Mouse (Mus musculus) intestine, embryonic 16.5 days (tissue): ENCODE measurements around the gene Gtf2h1. TPM values are rescaled to one million over a fixed set of nuclear protein-coding genes. Genes with fewer than 3 reads are reported as not detected.
A peak's percentile ranks its signal among the peaks of the same experiment; 100 is the strongest.

Experiments used
- ATAC-seq: fragments of 200-750 bp; cut with Nextera tagmentation; 2 replicates; pipeline ENCODE4 v1.8.0; 2017; ENCODE audit warnings: moderate TSS enrichment, moderate library complexity
- H3K27ac ChIP-seq: fragments of 300-500 bp; sonication (generic); 2 replicates; pipeline ENCODE4 v1.5.1; 2014; ENCODE audit warnings: mild to moderate bottlenecking, low read length
- H3K27me3 ChIP-seq: fragments of 300-500 bp; sonication (generic); replicated peaks from 2 replicates; pipeline ENCODE4 v1.6.1; 2014; ENCODE audit warnings: low read length, control low read depth, mixed read lengths; ENCODE audit not compliant: control insufficient read depth, insufficient read depth
- H3K36me3 ChIP-seq: fragments of 300-500 bp; sonication (generic); 2 replicates; pipeline ENCODE4 v1.6.1; 2014; ENCODE audit warnings: low read length, control low read depth; ENCODE audit not compliant: control insufficient read depth, insufficient read depth
- H3K4me1 ChIP-seq: fragments of 300-500 bp; sonication (generic); 2 replicates; pipeline ENCODE4 v1.6.1; 2014; ENCODE audit warnings: low read length, control low read depth, mixed read lengths; ENCODE audit not compliant: control insufficient read depth, insufficient read depth
- H3K4me2 ChIP-seq: fragments of 300-500 bp; sonication (generic); 2 replicates; pipeline ENCODE4 v1.6.1; 2014; ENCODE audit warnings: low read depth, low read length, control low read depth
- H3K4me3 ChIP-seq: fragments of 300-500 bp; sonication (generic); 2 replicates; pipeline ENCODE4 v1.5.1; 2014; ENCODE audit warnings: mild to moderate bottlenecking, low read length
- H3K9ac ChIP-seq: fragments of 300-500 bp; sonication (generic); 2 replicates; pipeline ENCODE4 v1.6.1; 2014; ENCODE audit warnings: low read depth, low read length
- H3K9me3 ChIP-seq: fragments of 300-500 bp; sonication (generic); 2 replicates; pipeline ENCODE4 v1.6.1; 2016; ENCODE audit warnings: low read length, control low read depth; ENCODE audit not compliant: control insufficient read depth
- WGBS: fragments of 180-500 bp; shearing (Covaris S2); extraction: QIAGEN DNeasy Blood & Tissue Kit; methylation state at CpG from one replicate; pipeline ENCODE4 v1.1.7; 2014; 5-methylcytosine and 5-hydroxymethylcytosine counted together
- polyA plus RNA-seq: library from polyadenylated mRNA; unstranded; fragments of >200 nt; fragmentation: Nextera tagmentation; extraction: Ambion mirVana; gene quantifications from 2 replicates; pipeline ENCODE4 v1.2.1, GENCODE M21; 2015

Gene Gtf2h1
- polyA plus RNA-seq, result 78.5 and 80.1 TPM in 2 replicates

DNA sequence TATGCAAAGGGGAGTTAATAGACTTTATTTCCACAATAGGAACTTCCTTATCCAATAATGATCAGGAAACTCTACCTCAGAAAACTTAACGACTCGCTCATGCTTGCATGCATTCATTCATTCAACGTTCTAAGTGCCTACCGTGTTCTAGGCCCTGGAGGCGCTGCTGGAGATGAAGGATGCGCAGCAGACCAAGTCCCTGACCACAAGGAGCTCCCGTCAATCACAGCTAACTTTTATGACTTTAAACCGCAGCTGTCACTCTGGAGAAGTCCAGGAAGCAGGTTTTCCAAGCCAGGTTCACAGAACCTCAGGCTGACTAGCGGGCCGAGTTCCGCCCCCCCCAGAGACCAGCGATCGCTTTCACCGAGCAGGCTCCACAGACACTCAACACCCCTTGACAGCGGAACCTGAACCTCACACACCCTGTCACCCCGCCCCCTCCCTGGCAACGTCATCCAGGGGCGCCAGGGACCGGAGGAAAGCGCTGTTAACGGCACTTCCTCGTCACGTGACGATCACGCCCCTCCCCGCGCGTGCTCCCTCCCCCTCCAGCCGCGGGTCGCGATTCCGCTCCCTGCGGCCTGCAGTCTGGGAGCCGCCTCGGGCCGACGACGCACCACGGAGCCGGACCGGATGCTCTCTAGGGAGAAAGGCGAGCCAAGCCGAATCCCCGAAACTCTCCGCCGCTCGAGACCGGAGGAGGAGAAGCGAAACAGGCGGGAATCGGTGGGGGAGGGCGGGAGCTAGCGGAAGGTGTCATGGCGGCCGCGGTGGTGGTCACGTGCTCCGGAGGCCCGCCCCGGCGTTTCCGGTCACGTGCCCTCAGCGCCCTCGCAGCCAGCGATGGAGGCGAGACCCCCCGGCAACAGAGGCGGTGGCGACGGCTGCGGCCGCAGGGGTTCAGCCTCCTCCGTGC lies at the start of gene Gtf2h1, which contains the start of gene Hps5:
Gene Gtf2h1, plus strand, starts transcription at position 817 of the 919 bp plus-strand sequence.
Gene Hps5, minus strand, starts transcription at position 778 of the 919 bp plus-strand sequence.
- WGBS, result under 1% methylated on average over 75 of the region's 75 CpGs
- Histone ChIP-seq H3K27ac (peak within 1 kb of the TSS; percentile 86), H3K4me3 (peak within 1 kb of the TSS; percentile 80), H3K9ac (peak within 1 kb of the TSS; percentile 85), H3K27me3 (no peaks in the 10 kb centered on the region), H3K4me1 (peaks cover 12% of the 10 kb centered on the region), H3K4me2 (peak within 1 kb of the TSS; percentile 70), H3K36me3 (0 out of 2 replicates have a peak, but pooled peaks cover 3% of the 10 kb centered on the region), H3K9me3 (no peaks in the 10 kb centered on the region)
- ATAC-seq, result peak; percentile 97

GRCm38 (mm10) chr7:46746381-46746780 lies 49.5 kb upstream of the Gtf2h1 start:
- no peaks in the 10 kb centered on the region for H3K4me1 ChIP-seq
- no peaks in the 10 kb centered on the region for H3K27me3 ChIP-seq
- no peaks in the 10 kb centered on the region for H3K36me3 ChIP-seq
- no peak overlapping the region for H3K4me3 ChIP-seq
- no peak overlapping the region for H3K9ac ChIP-seq
- ATAC-seq, result no peak
- no peak overlapping the region for H3K27ac ChIP-seq
- WGBS, result 60% methylated on average over 7 of the region's 7 CpGs
- H3K4me2 ChIP-seq, result no peak overlapping the region
- no peaks in the 10 kb centered on the region for H3K9me3 ChIP-seq

DNA sequence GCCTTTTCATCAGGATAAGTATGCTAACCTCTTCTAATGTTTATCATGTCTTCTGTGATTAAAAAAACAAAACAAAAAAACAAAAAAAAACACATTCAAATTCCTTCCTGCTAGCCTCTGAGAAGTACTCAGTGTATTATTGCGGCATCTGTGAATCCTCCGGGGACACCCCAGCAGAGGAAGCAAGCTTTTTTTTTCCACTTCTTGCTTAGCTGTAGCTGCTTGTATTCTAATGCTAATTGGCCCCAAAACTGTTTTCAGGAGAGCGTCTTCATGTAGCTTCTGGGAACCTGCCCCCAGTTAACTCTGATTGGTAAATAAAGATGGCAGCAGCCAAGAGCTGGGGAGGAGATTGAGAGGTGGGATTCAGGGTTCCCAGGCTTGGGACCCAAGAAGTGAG lies 47.4 kb upstream of the Gtf2h1 start:
- Histone ChIP-seq H3K4me1 (no peaks in the 10 kb centered on the region), H3K4me2 (no peak overlapping the region), H3K9ac (no peak overlapping the region), H3K36me3 (no peaks in the 10 kb centered on the region), H3K27me3 (no peaks in the 10 kb centered on the region), H3K27ac (no peak overlapping the region), H3K4me3 (no peak overlapping the region), H3K9me3 (no peaks in the 10 kb centered on the region)
- 71% methylated on average over 3 of the region's 3 CpGs for WGBS
- no peak for ATAC-seq

DNA sequence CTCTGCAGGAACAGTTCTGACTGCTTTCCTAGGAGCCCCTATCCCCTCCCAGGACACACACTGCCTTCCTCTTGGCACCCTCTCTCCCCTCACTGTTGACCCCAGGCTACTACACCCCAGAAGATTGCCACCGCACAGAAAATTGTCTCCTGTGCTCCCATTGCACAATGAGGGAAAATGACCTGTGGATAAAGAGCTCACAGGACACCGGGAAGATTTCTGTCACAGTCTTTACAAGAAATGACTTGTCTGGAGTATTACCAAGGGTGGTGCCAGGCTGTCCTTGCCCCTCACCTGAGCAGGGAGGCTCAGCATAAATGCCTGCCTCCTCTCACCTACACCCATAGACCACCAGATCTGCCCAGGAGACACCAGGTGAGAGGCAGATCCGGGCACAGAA lies 44.4 kb upstream of the Gtf2h1 start, which contains the start of gene Saa2:
Gene Saa2, plus strand, starts transcription at position 301 of the 400 bp plus-strand sequence.
- H3K9me3 ChIP-seq, result no peaks in the 10 kb centered on the region
- H3K4me3 ChIP-seq, result no peak within 1 kb of the TSS
- no peak within 1 kb of the TSS for H3K27ac ChIP-seq
- WGBS, result 46% methylated on average over 3 of the region's 3 CpGs
- no peaks in the 10 kb centered on the region for H3K36me3 ChIP-seq
- no peak within 1 kb of the TSS for H3K4me2 ChIP-seq
- H3K9ac ChIP-seq, result no peak within 1 kb of the TSS
- ATAC-seq, result no peak
- H3K27me3 ChIP-seq, result no peaks in the 10 kb centered on the region
- no peaks in the 10 kb centered on the region for H3K4me1 ChIP-seq

GRCm38 (mm10) chr7:46761049-46761795 lies 34.7 kb upstream of the Gtf2h1 start:
- no peaks in the 10 kb centered on the region for H3K36me3 ChIP-seq
- no peak for ATAC-seq
- H3K27me3 ChIP-seq, result no peaks in the 10 kb centered on the region
- no peak overlapping the region for H3K4me3 ChIP-seq
- H3K9ac ChIP-seq, result no peak overlapping the region
- no peaks in the 10 kb centered on the region for H3K4me1 ChIP-seq
- H3K9me3 ChIP-seq, result no peaks in the 10 kb centered on the region
- 73% methylated on average over 11 of the region's 11 CpGs for WGBS
- H3K27ac ChIP-seq, result no peak overlapping the region
- no peak overlapping the region for H3K4me2 ChIP-seq

DNA sequence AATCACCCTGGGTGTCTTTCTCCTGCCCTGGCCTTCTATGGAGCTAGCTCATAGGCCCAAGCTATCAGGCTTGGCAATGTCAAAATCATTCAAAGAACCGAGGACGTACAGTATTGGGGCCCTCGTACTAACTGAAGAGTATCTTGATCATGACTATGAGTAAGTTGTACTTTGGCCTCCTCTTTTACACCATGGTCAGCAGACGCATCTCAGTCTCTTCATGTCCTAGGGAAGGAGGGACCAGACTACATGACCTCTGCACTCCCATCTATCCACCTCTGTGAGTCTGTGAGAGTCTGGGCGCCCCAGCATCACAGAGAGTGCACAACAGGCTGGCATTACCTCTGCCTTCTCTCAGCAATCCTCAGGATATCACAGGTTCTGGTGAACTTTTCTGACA lies 33.3 kb upstream of the Gtf2h1 start:
- Histone ChIP-seq H3K36me3 (no peaks in the 10 kb centered on the region), H3K4me2 (no peak overlapping the region), H3K9me3 (no peaks in the 10 kb centered on the region), H3K4me1 (no peaks in the 10 kb centered on the region), H3K27ac (peak overlapping the region; percentile 51; the same call in 1 of the 2 replicates), H3K27me3 (no peaks in the 10 kb centered on the region), H3K9ac (0 out of 2 replicates have a peak overlapping the region, but pooled peaks have one; percentile 2), H3K4me3 (no peak overlapping the region)
- ATAC-seq, result peak; percentile 75
- WGBS, result 85% methylated on average over 5 of the region's 5 CpGs

- H3K9me3 ChIP-seq, result no peaks in the 10 kb centered on the region
- ATAC-seq, result no peak
- H3K27ac ChIP-seq, result no peak overlapping the region
- H3K4me2 ChIP-seq, result no peak overlapping the region
- H3K36me3 ChIP-seq, result peaks cover 15% of the 10 kb centered on the region
- no peak overlapping the region for H3K4me3 ChIP-seq
- 90% methylated on average over 8 of the region's 8 CpGs for WGBS
- no peak overlapping the region for H3K9ac ChIP-seq
- no peaks in the 10 kb centered on the region for H3K27me3 ChIP-seq
- no peaks in the 10 kb centered on the region for H3K4me1 ChIP-seq
Measured at GRCm38 (mm10) chr7:46764672-46765071, 31.2 kb upstream of the Gtf2h1 start.

- Histone ChIP-seq H3K36me3 (peaks cover 19% of the 10 kb centered on the region), H3K9me3 (no peaks in the 10 kb centered on the region), H3K9ac (no peak overlapping the region), H3K4me3 (no peak overlapping the region), H3K4me1 (no peaks in the 10 kb centered on the region), H3K27me3 (no peaks in the 10 kb centered on the region), H3K27ac (no peak overlapping the region), H3K4me2 (no peak overlapping the region)
- ATAC-seq, result no peak
Measured at GRCm38 (mm10) chr7:46767371-46767770, 28.5 kb upstream of the Gtf2h1 start.

DNA sequence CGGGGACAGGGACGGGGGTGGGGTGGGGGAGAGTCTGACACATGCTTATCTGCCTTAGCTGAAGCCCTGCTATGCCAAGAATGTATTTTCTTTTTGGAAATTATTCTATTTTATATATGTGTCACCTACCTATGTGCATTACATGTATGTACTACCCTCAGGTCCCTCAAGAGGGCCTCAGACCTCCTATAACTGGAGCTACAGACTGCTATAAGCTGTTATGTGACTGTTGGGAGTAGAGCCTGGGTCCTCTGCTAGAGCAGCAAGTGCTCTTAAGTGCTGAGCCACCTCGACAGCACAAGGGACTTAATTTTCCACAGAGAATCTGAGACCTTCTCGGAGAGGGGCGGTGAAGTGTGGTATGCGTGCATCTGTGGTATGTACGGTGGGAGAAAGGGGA lies 27.5 kb upstream of the Gtf2h1 start:
- Histone ChIP-seq H3K4me1 (no peaks in the 10 kb centered on the region), H3K4me3 (no peak overlapping the region), H3K9ac (no peak overlapping the region), H3K9me3 (no peaks in the 10 kb centered on the region), H3K27ac (no peak overlapping the region), H3K36me3 (peaks cover 19% of the 10 kb centered on the region), H3K27me3 (no peaks in the 10 kb centered on the region), H3K4me2 (no peak overlapping the region)
- 97% methylated on average over 7 of the region's 7 CpGs for WGBS
- ATAC-seq, result no peak
